Mouse (Mus musculus) splenic B cell, adult 2 months (primary cell): Measurements from ENCODE around the gene Col7a1.

Source experiments
- DNase-seq: peaks from one replicate; pipeline ENCODE4 v3.0.0-alpha.2; 2011; ENCODE audit warnings: low read depth, low spot score
- H3K27me3 ChIP-seq: 2 replicates; pipeline ENCODE4 v1.6.1; 2012; ENCODE audit warnings: mild to moderate bottlenecking, low read length, moderate library complexity, mixed read lengths; ENCODE audit not compliant: control insufficient read depth, poor library complexity, insufficient read depth, severe bottlenecking
- H3K36me3 ChIP-seq: 2 replicates; pipeline ENCODE4 v1.6.1; 2012; ENCODE audit warnings: mild to moderate bottlenecking, low read length, moderate library complexity, mixed read lengths; ENCODE audit not compliant: control insufficient read depth, poor library complexity, insufficient read depth, severe bottlenecking

Col7a1 gene

GRCm38 (mm10) chr9:108955846-108956245 lies 2.5 kb downstream of the Col7a1 start:
- DNase-seq, result no peak
- H3K36me3 ChIP-seq, result no peaks in the 10 kb centered on the region
- no peaks in the 10 kb centered on the region for H3K27me3 ChIP-seq

- DNase-seq, result no peak
- H3K27me3 ChIP-seq, result no peaks in the 10 kb centered on the region
- no peaks in the 10 kb centered on the region for H3K36me3 ChIP-seq
These were observed 10.2 kb downstream of the Col7a1 start for GRCm38 (mm10) chr9:108963577-108963976.

GRCm38 (mm10) chr9:108964338-108964737 lies 11.0 kb downstream of the Col7a1 start:
- Histone ChIP-seq H3K27me3 (no peaks in the 10 kb centered on the region; the same call in 1 of the 2 replicates), H3K36me3 (no peaks in the 10 kb centered on the region)
- DNase-seq, result no peak

- Histone ChIP-seq H3K36me3 (no peaks in the 10 kb centered on the region), H3K27me3 (no peaks in the 10 kb centered on the region; the same call in 1 of the 2 replicates)
- DNase-seq, result no peak
These were observed 17.2 kb downstream of the Col7a1 start for GRCm38 (mm10) chr9:108970623-108971022.

GRCm38 (mm10) chr9:108976483-108976882 lies 23.1 kb downstream of the Col7a1 start:
- no peak for DNase-seq
- Histone ChIP-seq H3K36me3 (no peaks in the 10 kb centered on the region), H3K27me3 (no peaks in the 10 kb centered on the region)

- no peak for DNase-seq
- H3K36me3 ChIP-seq, result no peaks in the 10 kb centered on the region
These were observed 24.6 kb downstream of the Col7a1 start for GRCm38 (mm10) chr9:108977966-108978365.

GRCm38 (mm10) chr9:108982498-108982897 lies 29.1 kb downstream of the Col7a1 start:
- Histone ChIP-seq H3K27me3 (no peaks in the 10 kb centered on the region), H3K36me3 (no peaks in the 10 kb centered on the region)
- no peak for DNase-seq

More at GRCm38 (mm10) chr9:108977966-108978365, 24.6 kb downstream of the Col7a1 start:
- H3K27me3 ChIP-seq, result no peaks in the 10 kb centered on the region

GRCm38 (mm10) chr9:108983209-108983608 lies 29.8 kb downstream of the Col7a1 start:
- no peaks in the 10 kb centered on the region for H3K36me3 ChIP-seq
- no peaks in the 10 kb centered on the region for H3K27me3 ChIP-seq
- no peak for DNase-seq

GRCm38 (mm10) chr9:108985710-108986109 lies 32.3 kb downstream of the Col7a1 start, which contains the start of gene Ucn2:
Gene Ucn2 (plus strand): TSS chr9:108986010.
- Histone ChIP-seq H3K36me3 (no peaks in the 10 kb centered on the region), H3K27me3 (no peaks in the 10 kb centered on the region)
- no peak for DNase-seq

- Histone ChIP-seq H3K27me3 (no peaks in the 10 kb centered on the region), H3K36me3 (no peaks in the 10 kb centered on the region)
- no peak for DNase-seq
These were observed 34.4 kb downstream of the Col7a1 start for GRCm38 (mm10) chr9:108987704-108988350.

GRCm38 (mm10) chr9:108989802-108990461 lies 36.5 kb downstream of the Col7a1 start:
- no peak for DNase-seq
- Histone ChIP-seq H3K36me3 (no peaks in the 10 kb centered on the region), H3K27me3 (no peaks in the 10 kb centered on the region)

GRCm38 (mm10) chr9:108990462-108990820 lies 37.1 kb downstream of the Col7a1 start:
- no peaks in the 10 kb centered on the region for H3K36me3 ChIP-seq
- DNase-seq, result no peak

GRCm38 (mm10) chr9:108991428-108992084 lies 38.2 kb downstream of the Col7a1 start, which contains the start of gene Pfkfb4:
Gene Pfkfb4 (plus strand): TSS chr9:108991778.
- Histone ChIP-seq H3K36me3 (no peaks in the 10 kb centered on the region), H3K27me3 (no peaks in the 10 kb centered on the region)
- peak; percentile 99 for DNase-seq

More at GRCm38 (mm10) chr9:108990462-108990820, 37.1 kb downstream of the Col7a1 start:
- no peaks in the 10 kb centered on the region for H3K27me3 ChIP-seq

GRCm38 (mm10) chr9:108992085-108992469 lies 38.7 kb downstream of the Col7a1 start:
- Histone ChIP-seq H3K27me3 (no peaks in the 10 kb centered on the region), H3K36me3 (no peaks in the 10 kb centered on the region)
- DNase-seq, result no peak
